Mouse (Mus musculus) lung, postnatal 0 days (tissue): Measurements from ENCODE around the gene Hic2. TPM values are rescaled to one million over a fixed set of nuclear protein-coding genes. Genes with fewer than 3 reads are reported as not detected.
"Not testable (repeated sequence)": the region's sequence is repeated elsewhere in the genome, so short reads cannot be mapped to it uniquely, and the experiment has no call there.

Source experiments
- ATAC-seq: fragments of 200-750 bp; cut with Nextera tagmentation; 2 replicates; pipeline ENCODE4 v1.8.0; 2017; ENCODE audit warnings: moderate library complexity
- DNase-seq: peaks from one replicate; pipeline ENCODE4 v3.0.0-alpha.2; 2016; ENCODE audit warnings: low spot score
- H3K27ac ChIP-seq: fragments of 300-500 bp; sonication (generic); 2 replicates; pipeline ENCODE4 v1.5.1; 2014; ENCODE audit warnings: antibody characterized with exemption, mild to moderate bottlenecking, low read length, mixed read lengths
- H3K27me3 ChIP-seq: fragments of 300-500 bp; sonication (generic); replicated peaks from 2 replicates; pipeline ENCODE4 v1.6.1; 2014; ENCODE audit warnings: low read length, mixed read lengths; ENCODE audit not compliant: insufficient read depth
- H3K36me3 ChIP-seq: fragments of 300-500 bp; sonication (generic); 2 replicates; pipeline ENCODE4 v1.6.1; 2014; ENCODE audit warnings: low read length, mixed read lengths; ENCODE audit not compliant: insufficient read depth
- H3K4me1 ChIP-seq: fragments of 300-500 bp; sonication (generic); 2 replicates; pipeline ENCODE4 v1.6.1; 2014; ENCODE audit warnings: antibody characterized with exemption, low read depth, low read length, mixed read lengths; ENCODE audit not compliant: insufficient read depth
- H3K4me2 ChIP-seq: fragments of 300-500 bp; sonication (generic); replicated peaks from 2 replicates; pipeline ENCODE4 v1.6.1; 2014; ENCODE audit warnings: low read depth, mild to moderate bottlenecking, low read length, moderate library complexity, mixed read lengths
- H3K4me3 ChIP-seq: fragments of 300-500 bp; sonication (generic); 2 replicates; pipeline ENCODE4 v1.5.1; 2014; ENCODE audit warnings: low read depth, low read length
- H3K9ac ChIP-seq: fragments of 300-500 bp; sonication (generic); replicated peaks from 2 replicates; pipeline ENCODE4 v1.6.1; 2014; ENCODE audit warnings: low read depth, mild to moderate bottlenecking
- H3K9me3 ChIP-seq: fragments of 300-500 bp; sonication (generic); 2 replicates; pipeline ENCODE4 v1.6.1; 2016; ENCODE audit warnings: low read length, mixed read lengths
- CTCF ChIP-seq: IDR thresholded peaks from 2 replicates; pipeline ENCODE4 v1.5.1; 2016; ENCODE audit warnings: antibody characterized with exemption, mild to moderate bottlenecking
- EP300 ChIP-seq: IDR thresholded peaks from 2 replicates; pipeline ENCODE4 v1.6.1; 2016; ENCODE audit warnings: antibody characterized with exemption, mild to moderate bottlenecking, control low read depth
- WGBS: fragments of 180-500 bp; shearing (Covaris S2); extraction: QIAGEN DNeasy Blood & Tissue Kit; methylation state at CpG from one replicate; pipeline ENCODE4 v1.1.7; 2014; 5-methylcytosine and 5-hydroxymethylcytosine counted together
- polyA plus RNA-seq: library from polyadenylated mRNA; unstranded; fragments of >200 nt; fragmentation: Nextera tagmentation; extraction: Ambion mirVana; gene quantifications from 2 replicates; pipeline ENCODE4 v1.2.1, GENCODE M21; 2015

Gene Hic2
- polyA plus RNA-seq, 1 experiment from 2014 or later = 2.0 TPM

GRCm38 (mm10) chr16:17209981-17210838, 23.2 kb upstream of the Hic2 start:
- Histone ChIP-seq H3K9ac (no peak overlapping the region), H3K27ac (no peak overlapping the region)

GRCm38 (mm10) chr16:17216934-17217633, 16.3 kb upstream of the Hic2 start:
- DNase-seq = no peak
- Histone ChIP-seq H3K9ac (no peak overlapping the region), H3K27ac (no peak overlapping the region), H3K36me3 (no peaks in the 10 kb centered on the region), H3K4me3 (no peak overlapping the region), H3K9me3 (no peaks in the 10 kb centered on the region), H3K4me1 (no peaks in the 10 kb centered on the region), H3K27me3 (no peaks in the 10 kb centered on the region), H3K4me2 (no peak overlapping the region)
- no peak for ATAC-seq
- TF ChIP-seq EP300 = no peak
- TF ChIP-seq CTCF = no peak
- WGBS = 33% methylated on average over 8 of the region's 8 CpGs

More at GRCm38 (mm10) chr16:17209981-17210838, 23.2 kb upstream of the Hic2 start:
- Histone ChIP-seq H3K27me3 (peaks cover 16% of the 10 kb centered on the region; the same call in 1 of the 2 replicates), H3K9me3 (no peaks in the 10 kb centered on the region), H3K4me1 (peaks cover 7% of the 10 kb centered on the region; the same call in 1 of the 2 replicates), H3K4me2 (peak overlapping the region; percentile 100), H3K36me3 (no peaks in the 10 kb centered on the region), H3K4me3 (peak overlapping the region; percentile 56)
- WGBS = 10% methylated on average over 48 of the region's 48 CpGs
- DNase-seq (peak; percentile 92), ATAC-seq (peak; percentile 84)
- no peak for TF ChIP-seq EP300
- peak; percentile 97 for TF ChIP-seq CTCF

- H3K4me2 ChIP-seq = no peak overlapping the region
- TF ChIP-seq CTCF (no peak), EP300 (no peak)
- H3K4me3 ChIP-seq = no peak overlapping the region
- peak; percentile 44 for DNase-seq
- no peaks in the 10 kb centered on the region for H3K36me3 ChIP-seq
- WGBS = 20% methylated on average over 7 of the region's 7 CpGs
- H3K9ac ChIP-seq = no peak overlapping the region
- H3K9me3 ChIP-seq = no peaks in the 10 kb centered on the region
- no peaks in the 10 kb centered on the region for H3K27me3 ChIP-seq
- ATAC-seq = 0 out of 2 replicates have a peak, but pooled peaks have one; percentile 13
- no peak overlapping the region for H3K27ac ChIP-seq
- no peaks in the 10 kb centered on the region for H3K4me1 ChIP-seq
Measured at GRCm38 (mm10) chr16:17220127-17220733, 13.1 kb upstream of the Hic2 start.

- H3K27ac ChIP-seq = no peak overlapping the region
- H3K9ac ChIP-seq = no peak overlapping the region
- WGBS = 35% methylated on average over 25 of the region's 25 CpGs
- no peak overlapping the region for H3K4me2 ChIP-seq
- no peaks in the 10 kb centered on the region for H3K36me3 ChIP-seq
- peak; percentile 95 for DNase-seq
- H3K4me3 ChIP-seq = no peak overlapping the region
- no peaks in the 10 kb centered on the region for H3K4me1 ChIP-seq
- H3K27me3 ChIP-seq = no peaks in the 10 kb centered on the region
- peak; percentile 100 for ATAC-seq
- H3K9me3 ChIP-seq = no peaks in the 10 kb centered on the region
- TF ChIP-seq EP300 (no peak), CTCF (no peak)
Measured at GRCm38 (mm10) chr16:17222197-17222596, 11.2 kb upstream of the Hic2 start.

DNA sequence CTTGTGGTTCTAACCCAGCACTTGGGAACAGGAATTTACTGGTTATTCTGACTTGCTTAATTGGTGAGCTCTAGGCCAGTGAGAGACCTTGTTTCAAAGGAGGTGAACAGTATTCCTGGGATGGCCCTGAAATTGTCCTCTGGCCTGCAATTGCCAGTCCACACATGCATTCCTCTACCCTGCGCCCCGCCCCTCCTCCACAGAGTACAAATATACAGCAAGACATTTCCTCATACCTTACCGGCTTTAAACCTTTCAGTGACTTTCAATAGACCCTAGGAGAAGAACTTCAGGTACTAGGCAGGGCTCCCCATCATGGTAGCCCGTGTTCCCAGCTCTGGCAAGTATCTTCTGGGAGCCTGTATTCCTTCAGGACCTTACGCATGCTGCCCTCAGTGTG, 7.8 kb upstream of the Hic2 start:
- no peak overlapping the region for H3K4me2 ChIP-seq
- ATAC-seq (peak; percentile 63), DNase-seq (peak; percentile 74)
- no peaks in the 10 kb centered on the region for H3K36me3 ChIP-seq
- WGBS = 64% methylated on average over 5 of the region's 5 CpGs
- H3K27me3 ChIP-seq = no peaks in the 10 kb centered on the region
- no peak overlapping the region for H3K9ac ChIP-seq
- H3K27ac ChIP-seq = peak overlapping the region; percentile 38; the same call in 1 of the 2 replicates
- H3K4me3 ChIP-seq = no peak overlapping the region
- H3K4me1 ChIP-seq = no peaks in the 10 kb centered on the region
- no peaks in the 10 kb centered on the region for H3K9me3 ChIP-seq
- TF ChIP-seq CTCF = no peak
- TF ChIP-seq EP300 = peak; percentile 31; the same call in 1 of the 2 replicates

DNA sequence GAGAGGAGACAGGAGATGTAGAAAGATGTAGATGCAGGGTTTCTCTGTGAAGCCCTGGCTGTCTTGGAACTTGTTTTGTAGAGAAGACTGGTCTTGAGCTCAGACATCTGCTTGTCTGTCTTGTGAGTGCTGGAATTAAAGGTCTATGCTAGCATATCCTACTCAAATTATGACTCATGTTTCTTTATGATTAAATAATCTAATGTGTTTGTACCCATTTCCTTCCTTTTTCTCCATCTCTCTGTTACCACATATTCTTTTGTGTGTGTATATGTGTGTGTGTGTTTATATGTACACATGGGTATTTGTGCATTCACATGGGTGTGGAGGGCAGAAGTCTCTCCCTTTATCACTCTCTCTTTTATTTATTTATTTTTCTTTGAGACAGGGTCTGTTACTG, 6.9 kb upstream of the Hic2 start:
- ATAC-seq = no peak
- TF ChIP-seq CTCF (no peak), EP300 (no peak)

GRCm38 (mm10) chr16:17231523-17231922, 1.8 kb upstream of the Hic2 start:
- 87% methylated on average over 2 of the region's 2 CpGs for WGBS
- not testable (repeated sequence) for H3K27me3 ChIP-seq, H3K4me3 ChIP-seq, H3K36me3 ChIP-seq, H3K9me3 ChIP-seq, ATAC-seq, H3K27ac ChIP-seq, DNase-seq, H3K4me2 ChIP-seq, H3K9ac ChIP-seq, H3K4me1 ChIP-seq

More for the DNA sequence above, 6.9 kb upstream of the Hic2 start:
- H3K9me3 ChIP-seq = no peaks in the 10 kb centered on the region
- no peak for DNase-seq
- no peaks in the 10 kb centered on the region for H3K36me3 ChIP-seq
- no peak overlapping the region for H3K4me3 ChIP-seq
- H3K4me2 ChIP-seq = no peak overlapping the region
- H3K4me1 ChIP-seq = no peaks in the 10 kb centered on the region
- H3K9ac ChIP-seq = no peak overlapping the region
- no peak overlapping the region for H3K27ac ChIP-seq
- H3K27me3 ChIP-seq = no peaks in the 10 kb centered on the region
